Mouse (Mus musculus) T-helper 2 cell (primary cell): Measurements from ENCODE around the gene Mtx1.
"Not testable (repeated sequence)": the region's sequence is repeated elsewhere in the genome, so short reads cannot be mapped to it uniquely, and the experiment has no call there.

Experiments used
- in situ Hi-C: fragments of 300-600 bp; cut with MboI, MseI; formaldehyde crosslinking; loops from one replicate; pipeline ENCODE4 v1.15.1; 2025; ENCODE audit warnings: high pct_unique_total_duplicates

Gene Mtx1

GRCm38 (mm10) chr3:89183058-89183958, 43.6 kb downstream of the Mtx1 start, which contains the start of gene Fam189b:
Fam189b (plus strand) TSS chr3:89183143.
- in situ Hi-C loops: no loop called here

GRCm38 (mm10) chr3:89182531-89183057, 44.3 kb downstream of the Mtx1 start:
- in situ Hi-C loops: no loop called here

GRCm38 (mm10) chr3:89181749-89182500, 45.0 kb downstream of the Mtx1 start:
- in situ Hi-C loops: no loop called here

GRCm38 (mm10) chr3:89179056-89179455, 47.8 kb downstream of the Mtx1 start:
- in situ Hi-C loops: no loop called here

- in situ Hi-C loops: no loop called here
Measured at GRCm38 (mm10) chr3:89178107-89178385, 48.8 kb downstream of the Mtx1 start.

GRCm38 (mm10) chr3:89177242-89178106, 49.4 kb downstream of the Mtx1 start, which contains the start of gene Scamp3:
Scamp3 (plus strand) TSS chr3:89177473.
- in situ Hi-C loops: no loop called here

GRCm38 (mm10) chr3:89176421-89176820, 50.5 kb downstream of the Mtx1 start:
- in situ Hi-C loops: no loop called here

GRCm38 (mm10) chr3:89175544-89175943, 51.3 kb downstream of the Mtx1 start:
- in situ Hi-C loops: no loop called here

- in situ Hi-C loops: no loop called here
Measured at GRCm38 (mm10) chr3:89174844-89175243, 52.0 kb downstream of the Mtx1 start.

- in situ Hi-C loops: no loop called here
Measured at GRCm38 (mm10) chr3:89166945-89167344, 59.9 kb downstream of the Mtx1 start.

- in situ Hi-C loops: no loop called here
Measured at GRCm38 (mm10) chr3:89165268-89165870, 61.5 kb downstream of the Mtx1 start.

- in situ Hi-C loops: no loop called here
Measured at GRCm38 (mm10) chr3:89164506-89165267, 62.2 kb downstream of the Mtx1 start, which contains the start of gene Clk2. Clk2 (plus strand) TSS chr3:89164795.

- in situ Hi-C loops: no loop called here
Measured at GRCm38 (mm10) chr3:89163643-89164245, 63.1 kb downstream of the Mtx1 start.

GRCm38 (mm10) chr3:89163123-89163522, 63.8 kb downstream of the Mtx1 start:
- in situ Hi-C loops: no loop called here

- in situ Hi-C loops: no loop called here
Measured at GRCm38 (mm10) chr3:89161786-89162185, 65.1 kb downstream of the Mtx1 start.

GRCm38 (mm10) chr3:89161207-89161606, 65.7 kb downstream of the Mtx1 start:
- in situ Hi-C loops: not testable (repeated sequence)

- in situ Hi-C loops: loop anchor here (5.0 kb wide), 1 partner anchor 42 kb away; no protein-coding TSS in a partner anchor
Measured at GRCm38 (mm10) chr3:89159616-89160344, 67.1 kb downstream of the Mtx1 start, which contains the start of gene Hcn3. Hcn3 (minus strand) TSS chr3:89160196.

- in situ Hi-C loops: loop anchor here (5.0 kb wide), 1 partner anchor 42 kb away; no protein-coding TSS in a partner anchor
Measured at GRCm38 (mm10) chr3:89159211-89159610, 67.7 kb downstream of the Mtx1 start.
